Mouse (Mus musculus) CH12.LX (cell line): ENCODE measurements at regions not wholly inside any gene's neighbourhood (a gene's known extent, or its start where the extent isn't known, plus 50 kb on each side); places are given as distances from the start of the nearest gene placed in this dataset.

Source experiments
- EP300 ChIP-seq: IDR thresholded peaks from 2 replicates; pipeline ENCODE4 v1.6.1; 2011; ENCODE audit warnings: low read length, improper control_type of control experiment
- ZMIZ1 ChIP-seq: IDR thresholded peaks from 2 replicates; pipeline ENCODE4 v1.6.1; 2012; ENCODE audit warnings: low read depth, mild to moderate bottlenecking, inconsistent platforms, low read length, improper control_type of control experiment

- TF ChIP-seq ZMIZ1 (no peak), EP300 (no peak)
Measured at GRCm38 (mm10) chr6:41194464-41194863, 107.6 kb upstream of the Try4 start.
